Mouse (Mus musculus) lung, adult 2 months (tissue): ENCODE results near the gene Tm6sf1.

Experiments
- CTCF ChIP-seq: fragments of 200-500 bp; IDR thresholded peaks from 2 replicates; pipeline ENCODE4 v1.5.1; 2011; ENCODE audit warnings: mild to moderate bottlenecking, low read length, control low read depth; ENCODE audit not compliant: insufficient read depth
- POLR2A ChIP-seq: fragments of 200-500 bp; IDR thresholded peaks from 2 replicates; pipeline ENCODE4 v1.6.1; 2011; ENCODE audit warnings: low read depth, mild to moderate bottlenecking, control low read depth, low read length, borderline replicate concordance; ENCODE audit errors: extremely low read depth

DNA sequence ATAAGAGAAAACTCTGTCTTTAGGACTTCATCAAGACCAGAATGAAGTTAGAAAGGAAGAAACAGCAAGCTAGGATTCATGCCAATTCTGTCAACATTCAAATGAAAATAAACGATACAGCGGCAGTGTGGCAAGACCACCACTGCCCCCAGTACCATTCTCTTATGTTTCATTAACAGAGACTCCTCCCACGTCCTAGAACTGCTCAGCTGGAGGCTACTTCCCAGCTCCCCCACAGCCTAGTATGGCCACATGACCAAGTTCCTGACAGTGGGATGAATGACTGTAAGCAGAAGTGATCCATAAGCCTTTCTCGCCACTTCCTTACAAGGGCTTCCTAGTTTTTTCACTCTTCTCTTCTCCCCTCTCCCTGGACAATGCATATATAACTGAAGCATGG, 45.3 kb downstream of the Tm6sf1 start:
- TF ChIP-seq CTCF (no peak), POLR2A (no peak)
